Mouse (Mus musculus) mouse trophoblast stem cell (cell line): ENCODE data around the gene Pmm1.
"Not testable (repeated sequence)": the region's sequence is repeated elsewhere in the genome, so short reads cannot be mapped to it uniquely, and the experiment has no call there.

Experiments used
- in situ Hi-C, 2 experiments: fragments of 300-500 bp; cut with MseI, MboI; formaldehyde crosslinking; loops; 2 replicates in 1 of 2; 3 replicates in 1 of 2; pipeline ENCODE4 v1.15.1; 2025

Gene Pmm1

DNA sequence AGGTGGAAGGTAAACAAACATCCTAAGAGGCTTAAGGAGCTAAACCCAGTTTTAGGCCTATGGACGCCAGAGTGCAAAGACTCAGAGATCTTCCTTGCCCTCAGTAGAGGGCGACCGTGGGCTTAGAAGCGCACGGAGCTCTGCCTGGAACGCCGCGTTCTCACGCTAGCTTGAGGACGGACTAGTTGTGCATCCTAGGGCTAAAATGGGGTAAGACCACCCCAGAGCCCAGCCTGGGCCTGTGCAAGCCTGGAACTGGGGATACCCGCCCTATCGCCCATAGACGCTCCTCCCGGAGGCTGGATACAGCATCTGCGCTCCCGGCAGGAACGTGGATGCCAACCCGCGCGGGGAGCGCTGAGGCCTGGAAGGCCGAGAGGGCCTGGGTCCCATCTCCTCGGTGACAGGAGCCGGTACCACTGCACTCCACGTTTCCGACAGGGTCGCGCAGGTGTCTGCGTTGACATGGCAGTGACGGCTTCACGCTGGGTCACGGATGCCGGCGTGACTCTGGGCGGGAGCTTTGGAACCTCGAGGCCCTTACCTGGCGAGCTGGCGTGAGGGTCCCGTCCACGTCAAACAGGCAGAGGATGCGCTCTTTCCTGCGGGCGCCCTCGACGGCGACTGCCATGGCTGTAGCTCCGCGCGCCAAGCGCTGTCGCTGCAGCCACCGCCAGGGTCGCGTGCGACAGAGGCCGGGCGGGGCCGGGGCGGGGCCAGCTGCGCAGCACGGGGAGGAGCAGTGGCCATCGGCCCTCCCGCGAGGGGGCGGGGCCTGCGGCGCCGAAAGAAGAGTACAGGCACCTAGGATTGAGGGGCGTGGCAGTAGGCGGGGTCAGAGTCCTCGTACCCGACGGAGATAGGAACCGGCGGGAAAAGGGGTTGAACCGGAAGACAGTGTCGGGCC, at the start of gene Pmm1:
Gene Pmm1 (minus strand): TSS at position 760 of the 907 bp plus-strand sequence.
- in situ Hi-C loops: no loop called here

- in situ Hi-C loops: no loop called here
Measured at GRCm38 (mm10) chr15:82004257-82004656, 43.5 kb upstream of the Pmm1 start.

- in situ Hi-C loops: no loop called here
Measured at GRCm38 (mm10) chr15:81993992-81994391, 33.3 kb upstream of the Pmm1 start.

DNA sequence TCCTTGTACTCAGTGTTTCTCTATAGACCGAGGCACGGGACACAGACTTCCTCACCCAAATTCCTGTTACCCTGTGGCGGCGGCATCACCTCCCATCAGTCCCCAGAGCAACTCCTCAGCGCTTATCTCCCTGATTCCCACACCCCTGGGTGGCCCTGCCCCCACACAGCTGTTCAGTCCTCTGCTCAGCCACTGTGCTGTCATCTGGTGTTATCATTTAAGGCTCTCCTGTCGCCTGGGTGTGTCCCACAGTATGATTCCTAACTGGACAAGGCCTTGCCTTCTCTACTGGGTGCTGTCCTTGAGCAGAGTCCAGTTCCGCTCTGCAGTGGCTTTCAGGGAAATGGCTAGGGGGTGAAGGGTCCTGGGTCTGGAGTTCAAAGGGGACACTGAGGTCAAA, 29.8 kb upstream of the Pmm1 start:
- in situ Hi-C loops: no loop called here

DNA sequence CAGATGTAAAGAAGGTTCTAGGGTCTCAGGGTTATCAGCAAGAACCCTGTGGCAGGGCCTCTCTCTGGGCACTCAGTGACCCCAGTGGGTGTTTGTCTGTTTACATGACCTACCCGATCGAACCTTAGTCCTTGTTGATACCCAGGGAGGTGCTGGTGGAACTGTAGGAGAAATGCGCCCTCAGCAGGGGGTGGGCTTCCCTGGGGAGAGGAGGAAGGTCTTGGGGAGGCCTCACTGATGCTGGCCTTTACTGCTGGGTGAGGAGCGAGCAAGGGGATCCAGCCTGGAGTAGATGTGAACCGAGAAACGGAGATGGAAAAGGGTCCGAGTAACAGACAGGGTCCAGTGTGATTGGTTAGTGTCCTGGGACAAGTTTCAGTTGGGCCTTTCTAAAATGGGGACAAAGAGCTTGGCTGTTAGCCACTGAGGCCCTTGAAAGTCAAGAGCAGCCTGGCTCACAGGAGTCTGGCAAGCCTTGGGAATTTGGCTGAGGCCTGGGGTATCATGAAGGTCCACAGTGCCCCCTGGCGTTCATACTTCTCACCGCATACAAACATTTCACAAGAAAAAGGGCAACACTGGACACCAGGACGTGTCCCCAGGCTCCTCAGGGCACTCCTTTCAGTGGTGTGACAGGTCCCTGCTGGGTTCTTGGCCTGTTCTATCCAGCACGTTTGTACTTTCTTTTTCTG, 28.8 kb upstream of the Pmm1 start:
- in situ Hi-C loops: loop anchor here (5.0 kb wide), 1 partner anchor 37 kb away; no protein-coding TSS in a partner anchor

- in situ Hi-C loops: loop anchor here (5.0 kb wide), 1 partner anchor 35 kb away; no protein-coding TSS in a partner anchor
Measured at GRCm38 (mm10) chr15:81987646-81988045, 26.9 kb upstream of the Pmm1 start, which contains the start of gene Xrcc6. Gene Xrcc6 (plus strand): TSS chr15:81987835.

DNA sequence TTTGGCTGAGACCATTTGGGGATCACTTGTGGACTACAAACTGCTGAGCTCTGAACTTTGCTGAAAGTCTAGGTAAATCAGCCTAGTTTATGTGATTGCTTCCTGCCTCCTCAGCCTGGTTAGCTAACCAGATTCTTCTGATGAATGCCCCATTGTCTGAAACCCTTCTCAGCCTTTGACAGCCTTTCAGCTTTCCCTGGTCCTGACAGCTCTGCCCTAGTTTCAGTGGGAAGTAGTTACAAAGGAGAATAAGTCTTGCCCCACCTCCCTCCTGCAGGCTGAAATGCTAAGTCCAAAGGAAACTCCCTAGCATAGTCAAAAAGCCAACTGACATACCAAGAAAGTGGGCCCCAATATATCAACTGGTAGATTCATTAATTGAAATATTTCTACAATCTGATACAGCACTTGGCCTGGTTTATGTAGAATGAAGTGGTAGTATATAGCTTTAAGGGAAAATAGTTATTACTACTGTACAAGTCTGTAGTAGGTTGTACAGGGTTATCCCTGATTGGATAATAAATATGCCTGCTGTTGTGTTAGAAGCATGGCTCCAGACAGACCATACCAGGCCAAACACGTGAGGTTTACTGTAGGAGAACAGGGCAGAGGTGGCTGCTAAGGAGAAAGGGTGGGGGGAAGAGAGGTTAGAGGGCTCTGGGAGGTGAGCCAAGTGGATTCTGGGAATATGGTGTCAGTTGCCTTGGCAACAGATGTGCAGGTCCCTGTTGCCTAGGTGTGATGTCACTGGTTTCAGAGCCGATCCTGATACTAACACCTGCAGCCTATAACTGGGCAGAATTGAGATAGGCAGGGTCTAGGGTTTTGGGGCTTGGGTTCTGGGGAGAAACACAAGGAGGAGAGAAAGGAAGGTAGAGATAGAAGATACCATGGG, 24.8 kb upstream of the Pmm1 start:
- in situ Hi-C loops: loop anchor here (5.0 kb wide), 1 partner anchor 33 kb away; no protein-coding TSS in a partner anchor

DNA sequence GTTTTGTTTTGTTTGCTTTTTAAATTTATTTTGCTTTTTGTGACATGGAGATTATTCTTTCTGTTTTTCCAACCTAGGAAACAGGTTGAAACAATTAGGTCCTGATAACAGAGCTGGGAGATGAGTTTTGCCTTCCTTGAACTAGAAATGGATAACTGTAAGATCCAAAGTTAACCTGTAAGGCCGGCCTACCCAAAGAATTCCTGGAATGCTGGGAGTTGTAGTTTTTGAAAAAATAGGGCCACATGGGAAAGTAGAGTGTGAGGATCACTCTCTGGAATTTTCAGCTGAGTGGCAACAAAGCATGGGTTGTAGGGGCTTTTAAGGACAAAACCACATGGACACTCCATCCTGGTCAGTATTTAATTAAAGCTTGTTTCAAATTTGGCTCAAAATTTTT, 21.4 kb upstream of the Pmm1 start:
- in situ Hi-C loops: no loop called here

- in situ Hi-C loops: no loop called here
Measured at GRCm38 (mm10) chr15:81980321-81980720, 19.6 kb upstream of the Pmm1 start, which contains the start of gene 1700029P11Rik. Gene 1700029P11Rik (plus strand): TSS chr15:81980540.

DNA sequence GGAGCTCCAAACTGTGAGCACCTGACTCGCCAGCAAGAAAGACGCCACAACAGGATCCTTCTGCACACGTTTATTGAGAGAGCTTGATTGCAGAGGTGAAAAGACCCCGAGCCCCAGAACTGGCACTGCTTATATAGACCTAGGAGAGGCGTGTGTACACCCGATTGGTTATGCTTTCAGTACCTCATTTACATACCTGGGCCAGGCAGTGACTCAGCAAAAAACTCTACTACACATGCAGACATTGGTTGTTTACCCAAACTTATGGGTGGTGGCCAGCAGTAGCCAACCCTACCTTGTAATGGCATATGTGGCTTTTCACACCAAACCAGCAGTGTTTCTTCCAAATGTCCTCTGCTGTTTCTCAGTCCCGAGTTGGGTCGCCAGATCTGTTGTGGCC, 14.4 kb upstream of the Pmm1 start:
- in situ Hi-C loops: not testable (repeated sequence)

- in situ Hi-C loops: not testable (repeated sequence)
Measured at GRCm38 (mm10) chr15:81970498-81970897, 9.8 kb upstream of the Pmm1 start.

DNA sequence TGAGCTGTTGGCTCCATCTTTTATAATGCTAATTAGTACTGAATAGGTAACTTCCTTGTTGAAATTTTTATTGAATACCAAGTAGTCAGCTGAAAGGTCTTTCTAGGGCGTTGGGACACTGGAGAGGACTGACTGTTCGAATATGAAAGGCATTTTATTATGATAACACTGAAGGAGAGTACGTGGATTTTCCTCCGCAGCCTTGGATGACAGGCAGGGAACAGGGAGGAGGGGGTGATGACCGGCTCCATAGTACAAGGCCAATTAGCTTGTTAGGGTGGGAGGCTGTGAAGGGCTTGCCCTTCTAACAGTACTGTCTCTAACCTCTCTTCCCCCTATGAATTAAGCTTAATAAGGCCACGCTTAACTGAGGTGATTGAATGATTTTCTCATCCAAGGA, 8.9 kb upstream of the Pmm1 start:
- in situ Hi-C loops: not testable (repeated sequence)

DNA sequence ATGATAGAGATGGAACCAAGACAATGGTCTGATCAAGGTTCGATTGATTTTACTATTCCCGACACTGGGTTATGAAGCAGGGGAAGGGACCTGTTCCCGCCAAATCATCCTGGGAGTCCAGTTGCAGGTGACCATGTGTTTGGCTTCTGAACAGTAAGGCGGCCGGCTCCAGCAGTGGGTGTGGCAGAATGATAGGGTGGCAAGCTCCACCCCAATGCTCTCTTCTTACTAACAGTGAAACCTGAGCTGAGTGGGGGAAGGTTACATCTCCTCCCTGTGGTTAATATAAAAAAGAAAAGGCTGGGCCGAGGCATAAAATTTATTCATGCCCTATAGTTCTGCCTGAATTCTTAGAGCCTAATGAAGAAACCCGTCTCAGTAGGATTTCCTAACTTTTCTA, 8.4 kb upstream of the Pmm1 start:
- in situ Hi-C loops: no loop called here

DNA sequence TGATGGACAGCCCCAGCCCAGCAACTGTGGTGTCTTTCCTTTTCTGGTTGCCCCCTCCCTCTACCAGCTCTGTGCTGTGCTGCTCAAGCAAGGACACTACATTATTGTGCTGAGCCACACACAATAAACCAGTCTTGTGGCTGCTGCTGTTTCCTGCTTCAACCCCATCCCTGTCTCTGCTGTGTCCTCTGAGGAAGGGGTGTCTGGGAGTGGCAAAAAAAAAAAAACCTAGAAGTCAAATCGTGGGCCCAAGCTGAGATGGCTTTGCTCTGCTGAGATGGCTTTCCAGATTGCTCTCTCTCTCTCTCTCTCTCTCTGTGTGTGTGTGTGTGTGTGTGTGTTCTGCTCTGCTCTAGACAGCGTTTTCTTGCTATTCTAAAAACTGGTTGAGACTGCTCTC, 7.7 kb upstream of the Pmm1 start:
- in situ Hi-C loops: no loop called here

- in situ Hi-C loops: no loop called here
Measured at GRCm38 (mm10) chr15:81967821-81968220, 7.1 kb upstream of the Pmm1 start.

- in situ Hi-C loops: no loop called here
Measured at GRCm38 (mm10) chr15:81966062-81966829, 5.5 kb upstream of the Pmm1 start.

DNA sequence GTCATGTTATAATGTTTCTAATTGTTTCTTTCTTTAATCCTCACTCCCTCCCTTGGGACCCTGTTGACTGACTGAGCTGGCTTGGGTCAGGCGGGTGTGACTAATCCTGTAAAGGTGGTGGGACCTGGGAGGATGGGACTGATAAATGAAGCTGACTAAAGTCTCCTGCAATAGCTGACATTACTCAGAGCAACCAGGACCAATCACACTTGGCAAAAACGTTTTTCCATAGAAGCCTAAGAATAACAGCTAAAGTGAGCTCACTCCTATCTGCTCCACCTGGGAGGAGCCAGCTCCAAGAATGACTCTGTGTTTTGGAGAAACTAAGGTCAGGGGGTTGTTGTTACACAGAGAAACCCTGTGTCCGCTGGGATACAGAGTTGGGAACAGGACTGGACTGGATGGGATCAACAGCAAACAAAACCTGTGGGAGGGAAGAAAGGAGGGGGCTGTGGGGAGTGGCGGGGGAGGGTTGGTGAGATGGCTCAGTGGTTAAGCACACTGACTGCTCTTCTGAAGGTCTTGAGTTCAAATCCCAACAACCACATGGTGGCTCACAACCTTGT, 4.3 kb upstream of the Pmm1 start:
- in situ Hi-C loops: no loop called here

GRCm38 (mm10) chr15:81964262-81964661, 3.5 kb upstream of the Pmm1 start:
- in situ Hi-C loops: no loop called here

GRCm38 (mm10) chr15:81961078-81961451, 335 bp upstream of the Pmm1 start:
- in situ Hi-C loops: no loop called here

- in situ Hi-C loops: no loop called here
Measured at GRCm38 (mm10) chr15:81958906-81959305, 1.8 kb downstream of the Pmm1 start.
